Mouse (Mus musculus) erythroid progenitor cell, adult 5-6 weeks (primary cell): ENCODE data around the gene Col24a1. TPM values are rescaled to one million over a fixed set of nuclear protein-coding genes. Genes with fewer than 3 reads are reported as not detected.
"Not testable (repeated sequence)": the region's sequence is repeated elsewhere in the genome, so short reads cannot be mapped to it uniquely, and the experiment has no call there.

Source experiments
- ATAC-seq: replicated peaks from 2 replicates; pipeline ENCODE4 v1.8.0; 2016; ENCODE audit warnings: moderate number of reproducible peaks, mild to moderate bottlenecking, moderate TSS enrichment, inconsistent platforms; ENCODE audit not compliant: poor library complexity, low FRiP score, severe bottlenecking
- total RNA-seq, 2 experiments: library from RNA; stranded (forward) in 1 of 2; stranded (reverse) in 1 of 2; fragments of 150-400 nt in 1 of 2; fragments of 186-747, 209-891 nt in 1 of 2; gene quantifications; 2 replicates each; pipeline versions ENCODE4 v1.2.3 to v1.2.4; 2015 to 2017; ENCODE audit warnings: low replicate concordance in 2 of 2

Gene Col24a1
- total RNA-seq, 2 experiments from 2014 or later = not detected

DNA sequence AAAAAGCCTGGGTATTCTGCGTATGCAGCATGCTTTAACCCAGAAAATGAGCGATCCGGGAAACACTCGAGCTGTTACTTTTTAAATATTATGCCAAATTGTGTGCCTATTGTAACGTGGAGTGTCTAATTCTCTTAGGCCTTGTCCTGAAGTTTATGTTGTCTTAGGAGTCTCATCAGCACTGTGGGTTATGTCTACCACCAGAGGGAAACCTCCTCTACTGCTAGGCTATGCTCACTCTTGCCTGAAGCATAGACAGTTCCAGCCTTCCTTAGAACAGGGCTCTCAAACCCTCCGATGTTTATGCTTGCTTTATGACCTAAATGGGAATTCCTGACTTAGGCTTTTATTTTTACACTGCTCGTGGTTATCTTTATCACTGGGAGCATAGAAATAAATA, 146.8 kb downstream of the Col24a1 start:
- no peak for ATAC-seq

- no peak for ATAC-seq
These were observed 148.7 kb downstream of the Col24a1 start for GRCm38 (mm10) chr3:145440993-145441392.

DNA sequence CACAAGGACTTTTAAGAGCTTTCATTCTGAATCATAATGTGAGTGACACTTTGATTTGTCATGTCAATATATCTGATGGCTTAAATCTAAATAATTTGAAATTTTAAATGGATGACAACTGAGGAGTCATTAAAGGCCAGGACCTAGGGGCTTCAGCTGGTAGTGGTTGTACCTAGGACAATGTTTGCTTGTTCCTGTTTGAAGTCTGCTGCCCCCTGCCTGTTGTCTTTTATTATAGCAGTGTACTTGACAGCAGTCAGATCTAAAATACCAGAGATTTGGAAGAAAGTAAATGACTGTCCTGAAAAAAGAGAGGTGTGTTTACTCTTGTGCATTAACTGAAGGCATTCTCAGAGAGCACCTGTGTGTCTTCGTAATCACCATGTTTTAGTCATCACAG, 150.0 kb downstream of the Col24a1 start:
- no peak for ATAC-seq

GRCm38 (mm10) chr3:145443167-145443566, 150.9 kb downstream of the Col24a1 start:
- not testable (repeated sequence) for ATAC-seq

DNA sequence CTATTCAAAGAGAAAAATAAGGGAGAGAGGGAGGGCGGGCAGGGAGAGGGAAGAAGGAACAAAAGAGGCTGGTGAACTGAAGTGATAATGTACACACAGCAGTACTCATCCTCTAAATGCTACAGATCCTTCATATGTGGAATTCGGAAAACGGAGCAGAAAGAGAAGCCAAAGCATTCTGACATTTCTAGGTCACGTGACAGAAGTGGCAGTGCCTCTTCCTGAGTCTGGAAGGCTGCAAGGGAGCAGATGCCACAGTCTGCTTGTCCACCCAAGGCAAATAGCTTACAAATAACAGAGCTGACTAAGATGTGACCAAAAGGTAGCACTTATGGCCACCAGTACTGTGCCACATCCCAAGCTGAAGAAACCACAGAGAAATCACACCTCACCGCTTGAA, 164.8 kb downstream of the Col24a1 start:
- ATAC-seq = no peak

DNA sequence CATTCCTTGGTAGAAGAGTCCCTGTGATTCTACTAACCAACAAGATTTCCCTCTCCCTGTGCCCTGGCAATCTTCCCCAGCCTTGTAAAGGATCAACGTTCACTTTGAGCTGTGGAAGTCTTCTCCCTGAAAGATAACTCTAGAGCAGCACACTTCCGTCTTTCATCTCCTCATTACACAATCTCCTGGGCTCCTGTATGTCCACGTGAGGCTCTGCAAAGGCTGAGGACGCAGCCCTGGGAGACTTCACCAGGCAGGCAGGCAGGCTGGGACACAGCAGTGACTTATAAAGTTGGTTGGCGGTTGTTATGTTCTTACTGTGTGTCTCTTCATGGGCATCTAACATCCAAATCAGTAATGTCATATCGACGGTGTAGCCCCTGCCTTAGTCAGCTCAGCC, 170.1 kb downstream of the Col24a1 start:
- no peak for ATAC-seq

- ATAC-seq = no peak
These were observed 171.5 kb downstream of the Col24a1 start for GRCm38 (mm10) chr3:145463731-145464130.

- no peak for ATAC-seq
These were observed 178.8 kb downstream of the Col24a1 start for GRCm38 (mm10) chr3:145471094-145471493.

- no peak for ATAC-seq
These were observed 181.9 kb downstream of the Col24a1 start for GRCm38 (mm10) chr3:145474163-145474562.

DNA sequence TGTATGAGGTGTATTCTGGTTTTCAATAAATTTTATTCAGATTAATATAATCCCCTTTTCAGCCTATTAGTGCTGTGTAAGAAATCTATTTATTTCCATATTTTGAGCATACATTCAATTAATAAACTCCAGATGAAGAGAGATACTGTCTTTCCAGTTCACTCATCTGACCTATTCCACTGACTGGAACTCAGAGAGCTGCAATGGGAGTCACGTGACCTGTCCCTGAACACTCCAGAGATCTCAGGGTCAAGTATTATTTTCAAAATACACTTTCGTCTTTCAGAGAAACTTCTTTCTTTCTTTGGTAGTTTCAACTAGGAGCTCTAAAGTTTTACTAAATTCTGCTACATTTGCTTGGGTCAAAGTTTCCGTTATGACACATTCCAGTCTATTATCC, 184.4 kb downstream of the Col24a1 start:
- no peak for ATAC-seq

- ATAC-seq = no peak
These were observed 184.8 kb downstream of the Col24a1 start for GRCm38 (mm10) chr3:145477074-145477473.

DNA sequence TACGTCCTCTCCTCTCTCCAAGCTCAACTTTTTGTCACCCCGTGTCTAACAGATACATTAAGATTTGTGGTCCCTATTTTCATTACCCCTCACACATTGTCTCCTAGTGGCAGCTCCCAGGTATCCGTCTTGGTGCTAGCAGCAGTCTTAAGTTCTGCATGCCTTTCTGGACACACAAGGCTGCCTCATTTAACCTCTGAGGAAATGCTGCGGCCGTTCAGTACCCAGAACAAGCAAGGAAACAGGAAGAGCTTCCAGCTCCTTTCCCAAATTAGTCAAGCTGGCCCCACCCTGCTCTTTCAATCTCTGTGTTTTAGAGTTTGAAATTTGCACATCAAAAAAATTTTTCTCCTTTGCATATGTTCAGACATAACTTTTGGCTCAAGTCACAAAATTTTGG, 186.2 kb downstream of the Col24a1 start:
- no peak for ATAC-seq

GRCm38 (mm10) chr3:145490279-145490678, 198.0 kb downstream of the Col24a1 start:
- no peak for ATAC-seq

DNA sequence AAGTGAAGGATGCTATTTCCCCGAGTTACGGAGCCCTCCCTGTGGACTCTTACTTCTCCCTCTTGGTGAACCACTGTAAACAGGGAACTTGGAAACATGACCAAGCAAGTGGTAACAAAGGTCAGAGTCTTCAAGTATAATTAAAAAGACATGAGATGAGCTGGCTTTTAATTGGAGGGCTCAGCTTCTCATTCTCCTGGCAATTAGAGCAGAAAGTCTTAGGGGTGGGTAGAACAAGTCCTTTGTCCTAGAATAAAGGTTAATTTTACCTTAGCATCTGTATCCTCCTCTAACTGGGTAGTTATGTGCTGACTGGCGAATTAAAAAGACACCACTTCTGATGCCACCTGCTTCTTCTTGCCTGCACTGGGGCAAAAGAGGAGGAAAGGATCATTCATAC, 199.1 kb downstream of the Col24a1 start:
- ATAC-seq = no peak

- ATAC-seq = no peak
These were observed 205.9 kb downstream of the Col24a1 start for GRCm38 (mm10) chr3:145498127-145498526.

DNA sequence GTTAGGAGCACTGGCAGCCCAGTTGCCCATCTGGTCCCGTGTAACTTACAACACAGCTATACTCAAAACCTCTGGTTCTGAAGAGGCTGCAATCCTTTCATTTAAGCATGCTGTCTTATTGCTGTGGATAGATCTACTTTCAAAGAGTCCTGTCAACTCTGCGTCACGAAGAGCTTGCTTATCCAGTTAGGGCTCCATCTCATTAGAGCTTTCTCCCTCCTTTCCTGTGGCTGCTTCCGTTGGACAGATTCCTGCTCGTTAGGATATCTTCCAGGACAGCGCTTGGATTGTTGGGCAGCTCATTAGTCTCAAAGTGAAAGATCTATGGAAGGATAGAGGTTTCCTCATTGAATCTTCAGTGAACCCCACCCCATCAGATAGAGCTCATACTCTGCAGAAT, 206.6 kb downstream of the Col24a1 start:
- no peak for ATAC-seq

DNA sequence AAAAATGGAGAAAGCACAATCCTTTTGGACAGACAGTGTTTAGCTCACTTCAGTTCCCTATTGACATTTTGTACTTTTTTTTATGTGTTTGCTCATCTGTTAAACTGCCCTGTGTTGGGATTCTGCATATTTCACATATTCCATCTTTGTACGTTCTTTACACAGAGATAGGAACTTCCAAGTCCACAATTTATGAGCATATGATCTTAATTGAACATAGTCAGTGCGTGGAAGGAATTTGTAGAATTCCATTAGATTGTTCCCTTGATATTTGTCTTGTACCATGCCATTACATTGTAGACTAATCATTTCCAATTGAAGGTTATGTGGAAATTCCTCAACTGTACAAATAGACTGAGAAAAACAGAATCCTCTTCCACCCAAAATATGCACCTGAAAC, 212.6 kb downstream of the Col24a1 start:
- no peak for ATAC-seq

DNA sequence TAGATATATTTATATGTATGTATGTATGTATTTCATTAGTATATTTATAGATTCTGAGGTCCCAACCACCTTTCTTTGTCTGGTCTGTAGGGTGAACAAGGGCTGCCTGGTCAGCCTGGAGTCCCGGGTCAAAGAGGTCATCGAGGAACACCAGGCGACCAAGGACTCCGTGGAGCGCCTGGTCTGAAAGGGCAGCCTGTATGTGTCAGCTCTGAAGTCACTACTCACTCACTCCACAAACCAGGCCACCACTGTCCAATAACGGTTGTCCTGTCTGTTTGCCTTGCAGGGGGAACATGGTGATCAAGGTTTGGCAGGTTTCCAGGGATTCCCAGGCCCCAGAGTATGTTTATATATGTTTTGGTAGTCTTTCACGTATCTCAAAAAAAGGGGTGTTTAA, 216.3 kb downstream of the Col24a1 start:
- no peak for ATAC-seq

GRCm38 (mm10) chr3:145514197-145514596, 221.9 kb downstream of the Col24a1 start:
- ATAC-seq = no peak

- no peak for ATAC-seq
These were observed 229.3 kb downstream of the Col24a1 start for GRCm38 (mm10) chr3:145521528-145522080.

- no peak for ATAC-seq
These were observed 230.0 kb downstream of the Col24a1 start for GRCm38 (mm10) chr3:145522311-145522710.

DNA sequence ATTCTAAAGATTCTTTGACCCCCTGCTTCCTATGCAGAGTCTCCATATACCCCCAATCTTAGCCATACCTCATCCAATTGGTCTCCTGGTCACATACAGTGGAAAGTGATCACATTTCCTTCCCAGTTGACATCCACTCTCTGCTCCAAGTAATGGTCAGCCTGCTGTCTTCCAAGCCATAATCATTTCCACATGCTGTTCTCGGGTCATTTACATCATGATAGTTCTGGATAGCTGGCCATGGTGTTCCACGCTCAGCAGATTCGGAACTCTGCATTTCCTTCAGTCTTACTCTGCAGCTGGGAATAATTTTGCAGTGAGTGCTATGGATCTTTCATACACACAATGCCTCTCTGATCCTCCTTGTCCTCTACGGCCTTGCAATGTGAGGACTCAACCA, 233.0 kb downstream of the Col24a1 start:
- ATAC-seq = no peak
